Mouse (Mus musculus) left cerebral cortex, adult 11 months (tissue): ENCODE measurements at regions not wholly inside any gene's neighbourhood (a gene's known extent, or its start where the extent isn't known, plus 50 kb on each side); places are given as distances from the start of the nearest gene placed in this dataset.
"Not testable (repeated sequence)": the region's sequence is repeated elsewhere in the genome, so short reads cannot be mapped to it uniquely, and the experiment has no call there.

Experiments
- DNase-seq: peaks from one replicate; pipeline ENCODE4 v3.0.0; 2022; ENCODE audit warnings: low spot score

- no peak for DNase-seq
Observed at GRCm38 (mm10) chr2:114723971-114724666, 69.4 kb upstream of the Dph6 start.

DNA sequence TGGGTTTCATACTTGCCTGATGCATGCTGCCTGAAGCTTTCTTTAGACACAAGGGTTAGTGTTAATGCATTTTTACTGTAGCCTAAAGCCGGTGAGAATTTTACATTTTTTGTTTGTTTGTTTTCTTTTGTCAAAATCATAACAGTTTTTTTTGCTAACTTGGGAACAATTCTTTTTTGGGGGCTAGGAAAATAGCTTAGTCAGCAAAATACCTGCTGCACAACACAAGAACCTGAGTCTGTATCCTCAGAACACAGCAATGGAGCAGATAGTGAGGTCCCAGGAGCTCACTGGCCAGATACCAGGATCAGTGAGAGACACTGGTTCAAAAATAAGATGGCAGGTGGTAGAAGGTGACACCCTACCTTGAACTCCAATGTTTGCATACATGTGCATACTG lies 72.4 kb upstream of the Dph6 start:
- no peak for DNase-seq

- no peak for DNase-seq
Observed at GRCm38 (mm10) chr2:114734861-114735569, 80.3 kb upstream of the Dph6 start.

DNA sequence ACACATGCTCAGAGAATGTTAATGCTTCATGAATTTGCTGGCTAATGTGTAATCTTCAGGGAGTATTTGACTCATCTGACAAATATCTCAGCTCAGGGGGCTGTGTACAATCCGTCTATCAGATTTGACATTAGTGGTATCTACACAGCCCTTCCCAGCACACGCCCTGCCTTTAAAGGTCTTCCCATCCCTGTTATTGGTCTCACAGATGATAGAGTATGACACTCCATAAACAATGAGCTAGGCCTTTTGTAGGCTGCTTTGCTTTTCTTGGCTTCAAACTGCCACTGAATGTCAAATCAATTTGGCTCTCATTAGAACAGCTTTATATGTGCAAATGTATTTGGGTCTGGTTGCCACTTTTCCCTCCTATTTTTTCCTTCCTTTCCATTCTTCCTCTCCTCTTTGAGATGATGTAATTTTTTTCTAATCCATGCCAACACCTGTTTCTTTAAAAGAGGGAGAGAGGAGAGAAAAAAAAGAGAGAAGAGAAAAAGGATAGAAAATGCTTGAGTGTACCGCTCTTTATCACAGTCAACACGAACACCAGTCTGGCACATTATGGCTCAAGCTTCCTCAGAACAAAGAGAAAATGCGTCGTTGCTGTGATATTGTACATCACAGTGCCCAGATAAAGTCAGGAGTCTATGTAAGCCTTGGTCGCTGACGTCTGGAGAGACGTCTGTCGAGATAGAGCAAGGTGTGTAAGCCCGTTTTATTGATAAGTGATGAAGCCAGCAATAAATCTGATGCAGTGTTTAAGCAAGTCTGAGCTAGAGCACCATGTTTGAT lies 84.9 kb upstream of the Dph6 start:
- DNase-seq = no peak

DNA sequence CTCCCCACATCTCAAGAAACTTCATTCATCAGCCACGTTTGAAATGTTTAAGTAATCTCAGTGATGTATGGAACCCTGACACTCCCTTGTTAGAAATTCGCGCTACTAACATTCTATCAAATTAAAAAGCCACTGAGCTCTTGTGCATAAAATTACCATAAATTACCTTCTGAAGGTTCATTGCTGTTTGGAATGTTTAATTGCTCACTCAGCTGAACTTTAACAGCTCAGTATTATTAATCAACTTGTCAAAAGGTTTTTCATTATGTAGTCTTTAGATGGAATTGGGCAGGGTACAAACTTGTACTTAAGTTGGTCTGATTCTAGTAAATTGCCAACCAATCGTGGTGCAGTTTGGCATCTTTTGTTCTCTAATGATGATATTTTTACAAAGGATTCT lies 108.5 kb upstream of the Dph6 start:
- DNase-seq = no peak

- DNase-seq = not testable (repeated sequence)
Observed at GRCm38 (mm10) chr2:114773723-114774122, 119.0 kb upstream of the Dph6 start.

DNA sequence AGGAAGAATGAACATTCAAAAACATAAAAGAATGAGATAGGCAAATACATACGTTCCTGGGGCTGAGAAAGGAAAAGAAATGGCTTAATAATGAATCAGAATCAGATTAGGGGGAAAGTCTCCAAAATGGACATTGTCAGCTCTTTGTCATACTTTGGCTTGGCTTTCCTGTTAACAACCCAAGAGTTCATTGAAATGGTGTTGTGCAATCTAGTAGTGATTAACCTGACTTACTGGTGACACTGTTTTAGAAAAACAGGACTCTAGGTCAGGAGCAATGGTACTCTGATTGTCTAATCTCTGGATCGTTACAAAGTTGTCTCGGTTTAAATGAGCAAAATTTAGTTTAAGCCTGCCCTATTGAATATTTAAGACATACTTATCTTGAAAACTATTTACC lies 119.5 kb upstream of the Dph6 start:
- no peak for DNase-seq

DNA sequence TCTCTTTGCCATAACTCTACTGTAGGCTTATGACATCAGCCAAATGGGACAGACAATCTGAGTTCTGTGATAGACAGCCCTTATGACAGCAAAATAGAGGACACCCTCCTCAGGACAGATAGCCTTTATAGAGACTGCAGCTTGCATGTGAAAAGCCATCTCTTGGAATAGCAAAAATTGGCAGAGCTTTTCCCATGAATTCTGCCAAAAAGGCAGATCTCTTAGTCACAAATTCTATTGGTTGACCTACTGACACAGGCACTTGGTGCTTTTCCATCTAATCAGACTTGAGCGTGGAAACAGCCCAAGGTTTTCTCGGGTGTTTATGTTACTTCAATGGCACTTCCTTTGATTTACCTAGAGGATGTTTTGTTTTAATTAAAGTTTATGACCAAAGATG lies 120.8 kb upstream of the Dph6 start:
- no peak for DNase-seq

DNA sequence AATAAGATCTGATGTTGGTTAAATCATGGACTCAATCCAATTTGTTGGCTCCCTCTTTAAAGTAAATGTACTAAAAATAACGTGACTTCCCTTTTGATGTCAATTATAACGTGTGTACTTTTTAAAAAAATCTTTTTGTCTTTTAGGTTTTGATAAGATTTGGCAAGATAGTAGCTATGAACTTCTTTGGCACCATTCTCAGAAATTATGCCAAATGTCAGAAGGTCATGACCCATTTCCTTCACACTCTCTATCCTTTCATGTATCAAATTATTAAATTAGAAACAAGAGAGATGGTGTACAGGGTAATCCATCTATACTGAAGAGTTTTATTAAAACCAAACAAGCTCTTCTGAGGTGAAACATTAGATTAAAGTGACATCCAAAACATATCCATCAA lies 121.4 kb upstream of the Dph6 start:
- no peak for DNase-seq

DNA sequence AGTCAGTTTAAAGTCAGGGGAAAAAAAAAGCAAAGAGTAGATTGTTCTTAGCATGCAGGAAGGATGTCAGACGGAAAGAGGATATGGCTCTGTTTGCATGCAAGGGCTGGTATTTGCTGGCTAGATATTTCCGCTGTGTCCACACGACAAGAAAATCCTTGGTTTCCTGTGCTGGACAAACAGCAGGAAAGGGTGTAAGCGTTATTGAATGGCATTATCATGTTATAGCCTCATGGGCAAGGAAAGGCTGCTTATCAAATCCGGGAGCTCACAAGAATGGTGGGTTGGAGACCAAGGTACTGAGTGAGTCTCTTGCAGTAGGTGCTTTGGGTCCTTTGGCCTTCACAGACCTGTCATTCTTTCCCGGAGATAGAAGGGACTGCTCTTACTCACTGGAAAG lies 127.7 kb upstream of the Dph6 start:
- DNase-seq = no peak

DNA sequence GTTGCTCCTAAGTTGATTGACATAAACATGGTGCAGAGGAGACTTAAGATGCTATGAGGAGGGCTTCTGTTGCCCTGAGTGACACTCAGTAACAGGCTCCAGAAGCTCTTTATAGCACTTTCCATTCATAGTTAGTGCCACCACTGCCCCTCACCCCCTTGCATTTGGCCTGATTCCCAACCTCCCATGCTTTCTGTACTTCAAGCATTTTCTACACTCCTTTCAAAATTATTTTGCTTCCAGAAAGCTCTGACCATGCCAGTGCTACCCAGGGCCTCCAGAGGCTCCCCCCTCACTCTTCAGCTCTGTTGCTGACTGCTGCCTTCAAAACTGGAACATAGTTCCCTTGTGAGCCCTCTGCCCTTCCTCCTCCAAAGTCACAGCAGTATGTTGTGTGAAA lies 129.4 kb upstream of the Dph6 start:
- DNase-seq = no peak

DNA sequence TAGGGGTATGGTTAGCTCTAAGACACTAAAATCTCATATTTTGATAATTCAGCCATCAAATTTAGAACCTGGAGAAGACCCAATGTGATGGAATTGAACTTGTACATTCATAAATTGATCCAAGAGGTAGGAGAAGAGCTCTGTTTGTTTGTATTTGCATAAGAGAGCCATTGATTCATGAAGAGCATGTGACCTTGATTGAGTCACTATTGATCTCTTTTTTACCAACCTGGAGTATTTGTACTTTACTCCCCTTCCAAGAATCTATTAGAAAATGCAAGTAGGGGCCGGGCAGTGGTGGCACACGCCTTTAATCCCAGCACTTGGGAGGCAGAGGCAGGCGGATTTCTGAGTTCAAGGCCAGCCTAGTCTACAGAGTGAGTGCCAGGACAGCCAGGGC lies 133.5 kb upstream of the Dph6 start:
- no peak for DNase-seq

GRCm38 (mm10) chr2:114796630-114797290 lies 142.0 kb upstream of the Dph6 start:
- no peak for DNase-seq

GRCm38 (mm10) chr2:114797291-114797650 lies 142.5 kb upstream of the Dph6 start:
- DNase-seq = peak; percentile 30

GRCm38 (mm10) chr2:114803241-114803640 lies 148.5 kb upstream of the Dph6 start:
- DNase-seq = no peak

DNA sequence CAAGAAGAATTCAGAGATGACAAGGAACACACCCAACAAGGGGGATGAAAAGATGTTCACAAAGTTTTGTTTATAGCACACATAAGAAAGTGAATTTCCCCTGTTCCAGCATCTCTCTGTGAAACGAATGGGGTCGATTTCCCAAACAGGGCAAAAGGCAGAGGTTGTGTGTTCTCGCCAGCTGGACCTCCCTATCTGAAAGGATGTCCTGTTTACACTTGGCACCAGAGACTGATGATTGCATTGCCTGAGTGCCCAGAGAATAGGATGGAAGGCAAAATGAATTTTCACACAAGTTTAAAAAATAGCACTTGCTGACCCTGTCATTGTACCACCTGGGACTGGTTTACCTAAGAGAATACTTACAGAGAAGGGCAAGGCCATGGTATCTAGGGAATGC lies 149.2 kb upstream of the Dph6 start:
- DNase-seq = no peak

DNA sequence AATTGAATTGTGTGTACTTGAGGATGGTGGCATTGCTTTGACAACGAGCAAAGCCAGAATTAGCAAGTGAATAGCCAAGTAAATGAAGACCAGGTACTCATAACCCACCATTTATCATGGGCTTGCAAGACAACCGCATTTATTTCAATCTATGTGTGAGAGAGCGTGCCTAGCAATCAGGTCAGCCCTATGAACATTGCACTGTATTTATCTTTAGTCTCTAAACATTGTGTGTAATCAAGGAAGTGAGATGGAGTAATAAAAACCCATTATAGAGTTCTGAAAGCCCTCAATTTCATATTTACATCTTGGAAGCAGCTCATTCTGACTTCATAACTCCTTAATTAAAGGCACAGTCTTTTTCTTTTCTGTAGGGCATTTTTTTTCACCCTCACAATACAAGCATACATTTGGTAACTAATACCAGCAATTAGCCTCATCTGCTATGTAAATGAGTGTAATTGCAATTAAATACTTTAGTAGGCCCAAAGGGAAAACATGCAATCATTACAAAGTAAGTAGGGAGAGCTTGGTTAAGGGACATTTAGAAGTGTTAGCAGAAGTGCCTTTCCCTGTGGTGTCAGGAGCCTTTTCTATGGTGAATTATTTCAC lies 150.8 kb upstream of the Dph6 start:
- DNase-seq = no peak

GRCm38 (mm10) chr2:114808046-114808445 lies 153.3 kb upstream of the Dph6 start:
- no peak for DNase-seq

GRCm38 (mm10) chr2:114812141-114812902 lies 157.6 kb upstream of the Dph6 start:
- DNase-seq = no peak

- DNase-seq = no peak
Observed at GRCm38 (mm10) chr2:114812903-114813290, 158.1 kb upstream of the Dph6 start.

- no peak for DNase-seq
Observed at GRCm38 (mm10) chr2:114822657-114823056, 167.9 kb upstream of the Dph6 start.
